Mouse (Mus musculus) ES-E14 (cell line): ENCODE results near the gene Spsb1. TPM values are rescaled to one million over a fixed set of nuclear protein-coding genes. Genes with fewer than 3 reads are reported as not detected.

Source experiments
- DNase-seq: peaks from one replicate; pipeline ENCODE4 v3.0.0-alpha.2; 2013; ENCODE audit warnings: low read depth, low spot score
- H3K27ac ChIP-seq: 2 replicates; pipeline ENCODE4 v1.5.1; 2012; ENCODE audit warnings: low read depth, mild to moderate bottlenecking, low read length, moderate library complexity, mixed read lengths; ENCODE audit not compliant: poor library complexity, insufficient read depth, severe bottlenecking
- H3K36me3 ChIP-seq: 2 replicates; pipeline ENCODE4 v1.6.1; 2012; ENCODE audit warnings: mild to moderate bottlenecking, low read length, moderate library complexity, mixed read lengths; ENCODE audit not compliant: control insufficient read depth, poor library complexity, insufficient read depth, severe bottlenecking
- H3K4me1 ChIP-seq, 2 experiments: fragments of 150-350 bp in 1 of 2; sonication (generic) in 1 of 2; 2 replicates each; pipeline ENCODE4 v1.6.1; 2012; ENCODE audit warnings: low read length in 2 of 2, mild to moderate bottlenecking in 1 of 2, mixed read lengths in 1 of 2; ENCODE audit not compliant: control insufficient read depth in 2 of 2, insufficient read depth in 2 of 2, poor library complexity in 1 of 2
- H3K4me3 ChIP-seq, 2 experiments: fragments of 150-350 bp in 1 of 2; sonication (generic) in 1 of 2; 2 replicates each; pipeline ENCODE4 v1.5.1; 2012; ENCODE audit warnings: low read length in 2 of 2, low read depth in 1 of 2, mild to moderate bottlenecking in 1 of 2, mixed read lengths in 1 of 2; ENCODE audit not compliant: insufficient read depth in 1 of 2, poor library complexity in 1 of 2, severe bottlenecking in 1 of 2
- H3K9ac ChIP-seq: 2 replicates; pipeline ENCODE4 v1.6.1; 2012; ENCODE audit warnings: low read depth, mild to moderate bottlenecking, low read length, mixed read lengths; ENCODE audit not compliant: poor library complexity, insufficient read depth, severe bottlenecking
- H3K9me3 ChIP-seq: fragments of 150-350 bp; sonication (generic); 2 replicates; pipeline ENCODE4 v1.6.1; 2012; ENCODE audit warnings: low read depth, mild to moderate bottlenecking, low read length; ENCODE audit not compliant: control insufficient read depth, insufficient read depth
- CHD2 ChIP-seq: IDR thresholded peaks from 2 replicates; pipeline ENCODE4 v1.6.1; 2014; ENCODE audit warnings: mild to moderate bottlenecking, low read depth, low read length, inconsistent platforms
- HCFC1 ChIP-seq: IDR thresholded peaks from 2 replicates; pipeline ENCODE4 v1.6.1; 2012; ENCODE audit warnings: low read length, inconsistent platforms, borderline replicate concordance; ENCODE audit not compliant: insufficient read depth
- MAFK ChIP-seq: IDR thresholded peaks from 2 replicates; pipeline ENCODE4 v1.6.1; 2014; ENCODE audit warnings: mild to moderate bottlenecking, low read depth, low read length, inconsistent platforms; ENCODE audit not compliant: insufficient read depth
- ZC3H11A ChIP-seq: IDR thresholded peaks from 2 replicates; pipeline ENCODE4 v1.6.1; 2012; ENCODE audit warnings: low read depth, mild to moderate bottlenecking, inconsistent platforms, low read length, borderline replicate concordance
- ZNF384 ChIP-seq: IDR thresholded peaks from 2 replicates; pipeline ENCODE4 v1.6.1; 2012; ENCODE audit warnings: low read depth, low read length, inconsistent platforms
- in situ Hi-C, 2 experiments: fragments of 600-800 bp; cut with MboI; formaldehyde crosslinking; loops; one replicate each; pipeline ENCODE4 v1.15.1; 2025; ENCODE audit warnings: low sequenced_read_pairs in 2 of 2, inconsistent platforms in 1 of 2; ENCODE audit not compliant: unreplicated experiment in 2 of 2
- total RNA-seq: library from RNA; depleted of rRNA; stranded (reverse); fragments of 300-350 nt; gene quantifications from 2 replicates; pipeline ENCODE4 v1.2.3, GENCODE M21; 2012

The Spsb1 gene
- total RNA-seq, 1 experiment, result 12.0 TPM

GRCm38 (mm10) chr4:149872236-149872635, 82.6 kb downstream of the Spsb1 start:
- H3K4me1 ChIP-seq, result no peaks in the 10 kb centered on the region
- TF ChIP-seq MAFK (no peak), HCFC1 (no peak)
- H3K27ac ChIP-seq, result no peak overlapping the region
- no peak overlapping the region for H3K9ac ChIP-seq
- DNase-seq, result no peak
- H3K36me3 ChIP-seq, result no peaks in the 10 kb centered on the region
- H3K4me3 ChIP-seq, result no peak overlapping the region
- no peaks in the 10 kb centered on the region for H3K9me3 ChIP-seq
- in situ Hi-C loops, result no loop called here

GRCm38 (mm10) chr4:149871582-149871981, 83.3 kb downstream of the Spsb1 start:
- no peaks in the 10 kb centered on the region for H3K36me3 ChIP-seq
- in situ Hi-C loops, result no loop called here
- no peaks in the 10 kb centered on the region for H3K9me3 ChIP-seq
- no peak overlapping the region for H3K4me3 ChIP-seq
- no peaks in the 10 kb centered on the region for H3K4me1 ChIP-seq
- no peak for TF ChIP-seq MAFK
- TF ChIP-seq ZNF384, result no peak
- TF ChIP-seq ZC3H11A, result no peak
- TF ChIP-seq CHD2, result no peak
- no peak for TF ChIP-seq HCFC1
- no peak overlapping the region for H3K9ac ChIP-seq
- H3K27ac ChIP-seq, result no peak overlapping the region
- no peak for DNase-seq

- H3K4me1 ChIP-seq, result no peaks in the 10 kb centered on the region
- no peak for TF ChIP-seq ZC3H11A
- TF ChIP-seq ZNF384, result no peak
- no peak for TF ChIP-seq CHD2
- no peak for TF ChIP-seq HCFC1
- TF ChIP-seq MAFK, result no peak
- no peak overlapping the region for H3K27ac ChIP-seq
- H3K9me3 ChIP-seq, result no peaks in the 10 kb centered on the region
- no peak for DNase-seq
- no peaks in the 10 kb centered on the region for H3K36me3 ChIP-seq
- no peak overlapping the region for H3K9ac ChIP-seq
- H3K4me3 ChIP-seq, result no peak overlapping the region
- in situ Hi-C loops, result no loop called here
Observed at GRCm38 (mm10) chr4:149871014-149871413, 83.8 kb downstream of the Spsb1 start.

- Histone ChIP-seq H3K27ac (no peak overlapping the region), H3K9ac (no peak overlapping the region), H3K36me3 (no peaks in the 10 kb centered on the region), H3K4me3 (no peak overlapping the region), H3K4me1 (no peaks in the 10 kb centered on the region), H3K9me3 (no peaks in the 10 kb centered on the region)
- TF ChIP-seq ZC3H11A (no peak; the same call in 1 of the 2 replicates), CHD2 (no peak)
- DNase-seq, result no peak
- in situ Hi-C loops, result no loop called here
Observed at GRCm38 (mm10) chr4:149870412-149870811, 84.4 kb downstream of the Spsb1 start.

- no peak overlapping the region for H3K27ac ChIP-seq
- in situ Hi-C loops, result no loop called here
- no peaks in the 10 kb centered on the region for H3K36me3 ChIP-seq
- TF ChIP-seq MAFK (no peak), ZNF384 (no peak), HCFC1 (no peak), CHD2 (no peak), ZC3H11A (no peak)
- H3K4me1 ChIP-seq, result no peaks in the 10 kb centered on the region
- no peak overlapping the region for H3K9ac ChIP-seq
- no peak overlapping the region for H3K4me3 ChIP-seq
- DNase-seq, result no peak
- H3K9me3 ChIP-seq, result no peaks in the 10 kb centered on the region
Observed at GRCm38 (mm10) chr4:149868725-149869124, 86.1 kb downstream of the Spsb1 start.
